Mouse (Mus musculus): ENCODE measurements around the gene Trpt1. TPM values are rescaled to one million over a fixed set of nuclear protein-coding genes. Genes with fewer than 3 reads are reported as not detected.

Trpt1 gene
- polyA plus RNA-seq, 1 experiment: 4.7 TPM

GRCm38 (mm10) chr19:6974211-6975205 lies 21.4 kb upstream of the Trpt1 start, which contains the start of gene Ppp1r14b:
Ppp1r14b (plus strand) TSS chr19:6974968.
- TF ChIP-seq POLR2A (IDR thresholded peaks at IDR 0.05; ENCODE audit: low read depth, low read length) (no peak), CTCF (IDR thresholded peaks at IDR 0.05; ENCODE audit: extremely low read depth, insufficient read depth, insufficient read length, insufficient replicate concordance) (no peak)
- H3K27me3 ChIP-seq (ENCODE audit: control insufficient read depth, insufficient read depth, low read length): no peaks in the 10 kb centered on the region
- WGBS: under 1% methylated on average over 68 of the region's 84 CpGs
- peak within 1 kb of the TSS; percentile 70 for H3K4me3 ChIP-seq (ENCODE audit: extremely low read depth, insufficient read depth, insufficient read length)
- H3K27ac ChIP-seq (ENCODE audit: insufficient read depth, low read length): peak within 1 kb of the TSS; percentile 69
- peaks cover 22% of the 10 kb centered on the region for H3K4me1 ChIP-seq (ENCODE audit: control insufficient read depth, insufficient read depth, insufficient read length)
- H3K36me3 ChIP-seq (ENCODE audit: control insufficient read depth, insufficient read depth, low read length): peaks cover 4% of the 10 kb centered on the region; the same call in 1 of the 2 replicates
- DNase-seq (ENCODE audit: low read depth in 1 of 2, low spot score in 2 of 2): peak; percentile 45 to 74

GRCm38 (mm10) chr19:6975537-6976521 lies 20.1 kb upstream of the Trpt1 start, which contains the start of gene Plcb3:
Plcb3 (minus strand) TSS chr19:6976470.
- H3K36me3 ChIP-seq (ENCODE audit: control insufficient read depth, insufficient read depth, low read length): peaks cover 4% of the 10 kb centered on the region; the same call in 1 of the 2 replicates
- peak within 1 kb of the TSS; percentile 65 for H3K27ac ChIP-seq (ENCODE audit: insufficient read depth, low read length)
- TF ChIP-seq POLR2A (IDR thresholded peaks at IDR 0.05; ENCODE audit: low read depth, low read length) (no peak), CTCF (IDR thresholded peaks at IDR 0.05; ENCODE audit: extremely low read depth, insufficient read depth, insufficient read length, insufficient replicate concordance) (0 out of 2 replicates have a peak, but pooled peaks have one; percentile 20)
- peak; percentile 25 to 45 for DNase-seq (ENCODE audit: low read depth in 1 of 2, low spot score in 2 of 2)
- H3K27me3 ChIP-seq (ENCODE audit: control insufficient read depth, insufficient read depth, low read length): no peaks in the 10 kb centered on the region
- under 1% methylated on average over 16 of the region's 16 CpGs for WGBS
- H3K4me3 ChIP-seq (ENCODE audit: extremely low read depth, insufficient read depth, insufficient read length): peak within 1 kb of the TSS; percentile 65
- H3K4me1 ChIP-seq (ENCODE audit: control insufficient read depth, insufficient read depth, insufficient read length): peaks cover 18% of the 10 kb centered on the region

- H3K27ac ChIP-seq (ENCODE audit: insufficient read depth, low read length): no peak overlapping the region
- H3K4me1 ChIP-seq (ENCODE audit: control insufficient read depth, insufficient read depth, insufficient read length): peaks cover 18% of the 10 kb centered on the region
- no peak for DNase-seq (ENCODE audit: low read depth in 1 of 2, low spot score in 2 of 2)
Observed at GRCm38 (mm10) chr19:6977759-6978638, 17.9 kb upstream of the Trpt1 start.

GRCm38 (mm10) chr19:6978639-6978974 lies 17.3 kb upstream of the Trpt1 start:
- 59% methylated on average over 3 of the region's 3 CpGs for WGBS
- H3K4me1 ChIP-seq (ENCODE audit: control insufficient read depth, insufficient read depth, insufficient read length): peaks cover 18% of the 10 kb centered on the region
- no peak overlapping the region for H3K27ac ChIP-seq (ENCODE audit: insufficient read depth, low read length)
- DNase-seq (ENCODE audit: low read depth in 1 of 2, low spot score in 2 of 2): no peak
- H3K27me3 ChIP-seq (ENCODE audit: control insufficient read depth, insufficient read depth, low read length): no peaks in the 10 kb centered on the region
- peaks cover 4% of the 10 kb centered on the region; the same call in 1 of the 2 replicates for H3K36me3 ChIP-seq (ENCODE audit: control insufficient read depth, insufficient read depth, low read length)
- TF ChIP-seq POLR2A (IDR thresholded peaks at IDR 0.05; ENCODE audit: low read depth, low read length) (no peak), CTCF (IDR thresholded peaks at IDR 0.05; ENCODE audit: extremely low read depth, insufficient read depth, insufficient read length, insufficient replicate concordance) (no peak)
- no peak overlapping the region for H3K4me3 ChIP-seq (ENCODE audit: extremely low read depth, insufficient read depth, insufficient read length)

More at GRCm38 (mm10) chr19:6977759-6978638, 17.9 kb upstream of the Trpt1 start:
- Histone ChIP-seq H3K27me3 (ENCODE audit: control insufficient read depth, insufficient read depth, low read length) (no peaks in the 10 kb centered on the region), H3K36me3 (ENCODE audit: control insufficient read depth, insufficient read depth, low read length) (peaks cover 4% of the 10 kb centered on the region; the same call in 1 of the 2 replicates), H3K4me3 (ENCODE audit: extremely low read depth, insufficient read depth, insufficient read length) (no peak overlapping the region)
- no peak for TF ChIP-seq POLR2A (IDR thresholded peaks at IDR 0.05; ENCODE audit: low read depth, low read length)
- TF ChIP-seq CTCF (IDR thresholded peaks at IDR 0.05; ENCODE audit: extremely low read depth, insufficient read depth, insufficient read length, insufficient replicate concordance): no peak
- 90% methylated on average over 13 of the region's 13 CpGs for WGBS

- Histone ChIP-seq H3K36me3 (ENCODE audit: control insufficient read depth, insufficient read depth, low read length) (peaks cover 4% of the 10 kb centered on the region; the same call in 1 of the 2 replicates), H3K27ac (ENCODE audit: insufficient read depth, low read length) (peak overlapping the region; percentile 80), H3K4me1 (ENCODE audit: control insufficient read depth, insufficient read depth, insufficient read length) (peaks cover 14% of the 10 kb centered on the region), H3K4me3 (ENCODE audit: extremely low read depth, insufficient read depth, insufficient read length) (peak overlapping the region; percentile 64), H3K27me3 (ENCODE audit: control insufficient read depth, insufficient read depth, low read length) (no peaks in the 10 kb centered on the region)
- TF ChIP-seq POLR2A (IDR thresholded peaks at IDR 0.05; ENCODE audit: low read depth, low read length): no peak
- no peak for TF ChIP-seq CTCF (IDR thresholded peaks at IDR 0.05; ENCODE audit: extremely low read depth, insufficient read depth, insufficient read length, insufficient replicate concordance)
- DNase-seq (ENCODE audit: low read depth in 1 of 2, low spot score in 2 of 2): peak in 1 of 2 experiments; percentile 32
- 21% methylated on average over 11 of the region's 11 CpGs for WGBS
Observed at GRCm38 (mm10) chr19:6979001-6979479, 16.9 kb upstream of the Trpt1 start.

All from spleen, adult 2 months (tissue).